Mouse (Mus musculus) yolk sac, embryonic 10.5 days (tissue): ENCODE results near the gene Map3k20.

ENCODE experiments used
- DNase-seq: peaks from one replicate; pipeline ENCODE4 v3.0.0-alpha.2; 2017; ENCODE audit warnings: low spot score

The Map3k20 gene

GRCm38 (mm10) chr2:72280524-72280923, 4.9 kb upstream of the Map3k20 start:
- DNase-seq, result no peak

- DNase-seq, result no peak
These were observed 3.5 kb upstream of the Map3k20 start for GRCm38 (mm10) chr2:72281971-72282370.

- no peak for DNase-seq
These were observed 2.7 kb upstream of the Map3k20 start for GRCm38 (mm10) chr2:72282733-72283132.

GRCm38 (mm10) chr2:72284689-72285088, 748 bp upstream of the Map3k20 start:
- no peak for DNase-seq

- DNase-seq, result no peak
These were observed 638 bp downstream of the Map3k20 start for GRCm38 (mm10) chr2:72285888-72286661.

GRCm38 (mm10) chr2:72287142-72287541, 1.7 kb downstream of the Map3k20 start:
- DNase-seq, result no peak

GRCm38 (mm10) chr2:72288932-72289534, 3.6 kb downstream of the Map3k20 start:
- no peak for DNase-seq

GRCm38 (mm10) chr2:72291103-72291502, 5.7 kb downstream of the Map3k20 start:
- DNase-seq, result no peak

- no peak for DNase-seq
These were observed 7.1 kb downstream of the Map3k20 start for GRCm38 (mm10) chr2:72292573-72292972.

- no peak for DNase-seq
These were observed 9.6 kb downstream of the Map3k20 start for GRCm38 (mm10) chr2:72294994-72295393.

- DNase-seq, result no peak
These were observed 11.7 kb downstream of the Map3k20 start for GRCm38 (mm10) chr2:72296984-72297715.

- peak; percentile 46 for DNase-seq
These were observed 12.3 kb downstream of the Map3k20 start for GRCm38 (mm10) chr2:72297716-72298082.

GRCm38 (mm10) chr2:72298406-72298805, 13.0 kb downstream of the Map3k20 start:
- DNase-seq, result peak; percentile 42

- DNase-seq, result no peak
These were observed 15.9 kb downstream of the Map3k20 start for GRCm38 (mm10) chr2:72301194-72301916.

- no peak for DNase-seq
These were observed 20.3 kb downstream of the Map3k20 start for GRCm38 (mm10) chr2:72305738-72306137.

- DNase-seq, result no peak
These were observed 22.9 kb downstream of the Map3k20 start for GRCm38 (mm10) chr2:72308351-72308750.

GRCm38 (mm10) chr2:72308981-72309380, 23.5 kb downstream of the Map3k20 start:
- DNase-seq, result no peak

- no peak for DNase-seq
These were observed 26.0 kb downstream of the Map3k20 start for GRCm38 (mm10) chr2:72311486-72311885.

GRCm38 (mm10) chr2:72313312-72313711, 27.9 kb downstream of the Map3k20 start:
- DNase-seq, result peak; percentile 69

GRCm38 (mm10) chr2:72318421-72318820, 33.0 kb downstream of the Map3k20 start:
- peak; percentile 55 for DNase-seq

GRCm38 (mm10) chr2:72319028-72319798, 33.8 kb downstream of the Map3k20 start:
- DNase-seq, result no peak

- no peak for DNase-seq
These were observed 35.2 kb downstream of the Map3k20 start for GRCm38 (mm10) chr2:72320661-72321060.
